9 mouse cellular contexts compared by ENCODE assay signal in genomic region chr14:54754602-54755018, GRCm38 (mm10). TPM values are rescaled to one million over a fixed set of nuclear protein-coding genes. Genes with fewer than 3 reads are reported as not detected.
DNase-seq lines count a peak whose midpoint lies in the region; ATAC-seq and TF ChIP-seq lines count a peak whose summit lies in the region.
"Had no signal": no experiment of that assay in that cellular context is flagged by ENCODE, and none has a peak within 500 bp of the region (broad histone marks: within the 10 kb centered on the region; RNA-seq: fewer than 3 reads in every experiment).

No protein-coding gene starts in this region.

- ATAC-seq in frontal cortex, adult (ENCODE audit: low TSS enrichment), result peak; percentile 49

- intact Hi-C loops in heart, adult 2 months (cut with DNase I), result no loop called here

- H3K4me1 ChIP-seq in heart, adult 2 months (ENCODE audit: control insufficient read depth, insufficient read depth, low read length), result peaks cover 2% of the 10 kb centered on the region; the same call in 1 of the 2 replicates

- no peak for TF ChIP-seq EP300 in heart, adult 2 months (IDR thresholded peaks at IDR 0.05; ENCODE audit: insufficient read depth, low read depth, low read length)

- TF ChIP-seq POLR2A in heart, adult 2 months (IDR thresholded peaks at IDR 0.05; ENCODE audit: insufficient read depth, low read depth, low read length), result no peak

- no peaks in the 10 kb centered on the region for H3K79me2 ChIP-seq in heart, adult 2 months (replicated peaks; ENCODE audit: control insufficient read depth, insufficient read depth, low read length)

- WGBS in heart, adult 2 months, result 40% methylated on average over 6 of the region's 6 CpGs

- no peak overlapping the region for H3K4me3 ChIP-seq in heart, adult 2 months

- no peaks in the 10 kb centered on the region for H3K36me3 ChIP-seq in heart, adult 2 months (ENCODE audit: control insufficient read depth, insufficient read depth, low read length)

- no peak overlapping the region for H3K9ac ChIP-seq in heart, adult 2 months (ENCODE audit: low read depth, low read length)

- DNase-seq in frontal cortex, postnatal 36 days (ENCODE audit: low spot score in 2 of 2), result no peak
- peak; percentile 82 for DNase-seq in adrenal gland, adult 2 months
- peak; percentile 46 to 68 for DNase-seq in heart, adult 2 months
- DNase-seq in kidney, adult 9 months, result peak; percentile 64
- DNase-seq in lung, postnatal 36 days, result peak; percentile 76
- DNase-seq in skeletal muscle tissue, adult 2 months (ENCODE audit: low read depth, low spot score), result peak; percentile 62
- no peak for DNase-seq in c-Kit-positive CD71-positive TER-119-positive erythroid progenitor cells, embryonic 14.5 days (ENCODE audit: low spot score)

- H3K27me3 ChIP-seq in heart, adult 2 months (ENCODE audit: control insufficient read depth, insufficient read depth, low read length), result no peaks in the 10 kb centered on the region

- no peak overlapping the region; the same call in 1 of the 2 replicates for H3K27ac ChIP-seq in heart, adult 2 months

- TF ChIP-seq CTCF in heart, adult 2 months (IDR thresholded peaks at IDR 0.05), result no peak

RNA-seq across cellular contexts. Expression of gene Slc7a8, which starts 27.1 kb away (rescaled TPM):
- total RNA-seq in adrenal gland, adult 2 months (2021), result 10 to 100 TPM; 24.7 to 74.6 TPM
- polyA plus RNA-seq in adrenal gland, adult 2 months (2012; rRNA removed), result 31.9 and 52.9 TPM in 2 replicates
- total RNA-seq in heart, adult 2 months (2021), result 1 to 10 TPM; 2.6 to 3.3 TPM
- polyA plus RNA-seq in heart, adult 2 months (2012; rRNA removed), result 2.7 and 3.7 TPM in 2 replicates

RNA-seq across cellular contexts. Expression of gene Cebpe, which starts 42.6 kb away (rescaled TPM):
- total RNA-seq in adrenal gland, adult 2 months (2021), result not detected
- 0.18 and 0.52 TPM in 2 replicates for polyA plus RNA-seq in adrenal gland, adult 2 months (2012; rRNA removed)
- not detected for total RNA-seq in heart, adult 2 months (2021)
- polyA plus RNA-seq in heart, adult 2 months (2012; rRNA removed), result 0.08 and 0.15 TPM in 2 replicates

RNA-seq across cellular contexts. Expression of gene Gm29776, which starts 56.0 kb away (rescaled TPM):
- total RNA-seq in adrenal gland, adult 2 months (2021), result not detected
- 0.07 and 0.08 TPM in 2 replicates for polyA plus RNA-seq in adrenal gland, adult 2 months (2012; rRNA removed)
- total RNA-seq in heart, adult 2 months (2021), result not detected
- 0.04 and 0.09 TPM in 2 replicates for polyA plus RNA-seq in heart, adult 2 months (2012; rRNA removed)

RNA-seq across cellular contexts. Expression of gene Rnf212b, which starts 59.3 kb away (rescaled TPM):
- 1 to 10 TPM in 1 of 2 experiments, under 1 TPM in 1; 0.35 to 1.5 TPM for total RNA-seq in adrenal gland, adult 2 months (2021)
- 0.22 and 0.24 TPM in 2 replicates for polyA plus RNA-seq in adrenal gland, adult 2 months (2012; rRNA removed)
- total RNA-seq in heart, adult 2 months (2021), result not detected
- polyA plus RNA-seq in heart, adult 2 months (2012; rRNA removed), result 0.21 and 0.35 TPM in 2 replicates
- polyA plus RNA-seq: gonadal fat pad, adult 2 months had no signal

Comparison
In these comparisons a context has a peak if more than half of its experiments do, and no peak if none do; other contexts are left out.
1. DNase-seq: peak in adrenal gland, adult 2 months (single experiment), heart, adult 2 months (2 of 2), kidney, adult 9 months (single experiment), lung, postnatal 36 days (single experiment) and skeletal muscle tissue, adult 2 months (single experiment); none in frontal cortex, postnatal 36 days (0 of 2) and c-Kit-positive CD71-positive TER-119-positive erythroid progenitor cells, embryonic 14.5 days (single experiment).
2. RNA of gene Slc7a8, which starts 27.1 kb away (total RNA-seq): 24.7 to 74.6 TPM in adrenal gland, adult 2 months; 2.6 to 3.3 TPM in heart, adult 2 months; every median in the first group is over 4 times any median in the second.